Mouse (Mus musculus): ENCODE results near the gene Sapcd1. TPM values are rescaled to one million over a fixed set of nuclear protein-coding genes. Genes with fewer than 3 reads are reported as not detected.

Gene Sapcd1
- polyA plus RNA-seq, 1 experiment, result 0.14 TPM

DNA sequence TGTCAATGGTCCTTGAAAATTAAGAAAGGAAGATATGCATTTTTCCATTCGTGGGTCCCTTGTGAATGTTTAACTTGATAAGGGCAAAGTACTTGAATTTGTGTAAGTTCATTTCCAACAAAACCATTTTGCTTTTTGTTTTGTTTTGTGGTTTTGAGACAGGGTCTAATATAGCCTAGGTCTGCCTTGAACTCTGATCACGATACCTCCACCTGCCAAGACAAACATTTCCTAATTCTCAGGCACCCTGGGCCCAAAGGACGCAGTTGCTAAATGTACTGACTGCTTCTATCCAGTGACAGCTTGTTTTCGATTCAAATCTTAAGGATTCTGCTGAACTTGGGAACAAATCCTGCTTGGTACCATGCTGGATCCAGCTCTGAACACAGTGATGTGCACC is 48.2 kb downstream of the Sapcd1 start:
- Histone ChIP-seq H3K4me3 (no peak overlapping the region), H3K4me2 (ENCODE audit: low read depth) (no peak overlapping the region), H3K36me3 (ENCODE audit: control insufficient read depth, insufficient read depth) (no peaks in the 10 kb centered on the region), H3K79me2 (ENCODE audit: control insufficient read depth, insufficient read depth) (peaks cover 42% of the 10 kb centered on the region), H3K27me3 (ENCODE audit: control insufficient read depth, insufficient read depth, insufficient read length) (no peaks in the 10 kb centered on the region), H3ac (ENCODE audit: control insufficient read depth, insufficient read length) (no peak overlapping the region)
- TF ChIP-seq USF1 (IDR thresholded peaks at IDR 0.05; ENCODE audit: low read depth) (no peak), E2F4 (IDR thresholded peaks at IDR 0.05; ENCODE audit: insufficient read depth) (no peak), TCF12 (IDR thresholded peaks at IDR 0.05; ENCODE audit: insufficient read depth, poor library complexity, severe bottlenecking) (no peak), MYOG (IDR thresholded peaks at IDR 0.05; ENCODE audit: control insufficient read depth in 1 of 3, insufficient read depth in 1 of 3, insufficient read length in 2 of 3, low read depth in 2 of 3) (no peak), MYOD1 (IDR thresholded peaks at IDR 0.05; ENCODE audit: control insufficient read depth in 1 of 3, insufficient read length in 2 of 3, low read depth in 2 of 3) (no peak), SRF (IDR thresholded peaks at IDR 0.05; ENCODE audit: control insufficient read depth, insufficient read length, low read depth) (no peak), CEBPB (IDR thresholded peaks at IDR 0.05; ENCODE audit: insufficient read depth, poor library complexity, severe bottlenecking) (no peak), POLR2AphosphoS2 (IDR thresholded peaks at IDR 0.05; ENCODE audit: insufficient read length, low read depth) (no peak), REST (IDR thresholded peaks at IDR 0.05; ENCODE audit: insufficient read depth, insufficient read length) (no peak), POLR2A (IDR thresholded peaks at IDR 0.05; ENCODE audit: insufficient read length, low read depth) (no peak), TCF3 (IDR thresholded peaks at IDR 0.05; ENCODE audit: insufficient read length, low read depth) (no peak), MAX (IDR thresholded peaks at IDR 0.05; ENCODE audit: low read depth) (no peak)

DNA sequence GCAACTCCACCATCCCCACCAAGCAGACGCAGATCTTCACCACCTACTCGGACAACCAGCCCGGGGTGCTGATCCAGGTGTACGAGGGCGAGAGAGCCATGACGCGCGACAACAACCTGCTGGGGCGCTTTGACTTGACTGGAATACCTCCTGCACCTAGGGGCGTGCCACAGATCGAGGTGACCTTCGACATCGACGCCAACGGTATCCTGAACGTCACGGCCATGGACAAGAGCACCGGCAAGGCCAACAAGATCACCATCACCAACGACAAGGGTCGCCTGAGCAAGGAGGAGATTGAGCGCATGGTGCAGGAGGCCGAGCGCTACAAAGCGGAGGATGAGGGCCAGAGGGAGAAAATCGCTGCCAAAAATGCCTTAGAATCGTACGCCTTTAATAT is 49.6 kb downstream of the Sapcd1 start:
- no peaks in the 10 kb centered on the region for H3K36me3 ChIP-seq (ENCODE audit: control insufficient read depth, insufficient read depth)
- no peaks in the 10 kb centered on the region for H3K27me3 ChIP-seq (ENCODE audit: control insufficient read depth, insufficient read depth, insufficient read length)
- peaks cover 28% of the 10 kb centered on the region for H3K79me2 ChIP-seq (ENCODE audit: control insufficient read depth, insufficient read depth)
- TF ChIP-seq SRF (IDR thresholded peaks at IDR 0.05; ENCODE audit: control insufficient read depth, insufficient read length, low read depth), result no peak
- no peak for TF ChIP-seq REST (IDR thresholded peaks at IDR 0.05; ENCODE audit: insufficient read depth, insufficient read length)
- TF ChIP-seq E2F4 (IDR thresholded peaks at IDR 0.05; ENCODE audit: insufficient read depth), result no peak
- TF ChIP-seq POLR2A (IDR thresholded peaks at IDR 0.05; ENCODE audit: insufficient read length, low read depth), result no peak
- TF ChIP-seq USF1 (IDR thresholded peaks at IDR 0.05; ENCODE audit: low read depth), result no peak
- TF ChIP-seq MYOD1 (IDR thresholded peaks at IDR 0.05; ENCODE audit: control insufficient read depth in 1 of 3, insufficient read length in 2 of 3, low read depth in 2 of 3), result no peak
- no peak for TF ChIP-seq POLR2AphosphoS2 (IDR thresholded peaks at IDR 0.05; ENCODE audit: insufficient read length, low read depth)
- no peak for TF ChIP-seq TCF3 (IDR thresholded peaks at IDR 0.05; ENCODE audit: insufficient read length, low read depth)
- no peak overlapping the region for H3K4me3 ChIP-seq
- no peak overlapping the region for H3ac ChIP-seq (ENCODE audit: control insufficient read depth, insufficient read length)
- H3K4me2 ChIP-seq (ENCODE audit: low read depth), result no peak overlapping the region

DNA sequence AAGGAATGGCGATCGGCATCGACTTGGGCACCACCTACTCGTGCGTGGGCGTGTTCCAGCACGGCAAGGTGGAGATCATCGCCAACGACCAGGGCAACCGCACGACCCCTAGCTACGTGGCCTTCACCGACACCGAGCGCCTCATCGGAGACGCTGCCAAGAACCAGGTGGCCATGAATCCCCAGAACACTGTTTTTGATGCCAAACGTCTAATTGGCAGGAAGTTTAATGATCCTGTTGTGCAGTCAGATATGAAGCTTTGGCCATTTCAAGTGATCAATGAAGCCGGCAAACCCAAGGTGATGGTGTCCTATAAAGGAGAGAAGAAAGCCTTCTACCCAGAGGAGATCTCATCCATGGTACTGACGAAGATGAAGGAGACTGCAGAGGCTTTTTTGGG is 50.8 kb downstream of the Sapcd1 start:
- Histone ChIP-seq H3K4me3 (no peak overlapping the region), H3K27me3 (ENCODE audit: control insufficient read depth, insufficient read depth, insufficient read length) (no peaks in the 10 kb centered on the region), H3K79me2 (ENCODE audit: control insufficient read depth, insufficient read depth) (peaks cover 16% of the 10 kb centered on the region), H3K36me3 (ENCODE audit: control insufficient read depth, insufficient read depth) (no peaks in the 10 kb centered on the region), H3K4me2 (ENCODE audit: low read depth) (no peak overlapping the region), H3ac (ENCODE audit: control insufficient read depth, insufficient read length) (no peak overlapping the region)
- TF ChIP-seq MYOG (IDR thresholded peaks at IDR 0.05; ENCODE audit: control insufficient read depth in 1 of 3, insufficient read depth in 1 of 3, insufficient read length in 2 of 3, low read depth in 2 of 3), result no peak
- no peak for TF ChIP-seq E2F4 (IDR thresholded peaks at IDR 0.05; ENCODE audit: insufficient read depth)
- no peak for TF ChIP-seq MYOD1 (IDR thresholded peaks at IDR 0.05; ENCODE audit: control insufficient read depth in 1 of 3, insufficient read length in 2 of 3, low read depth in 2 of 3)
- no peak for TF ChIP-seq MAX (IDR thresholded peaks at IDR 0.05; ENCODE audit: low read depth)
- TF ChIP-seq USF1 (IDR thresholded peaks at IDR 0.05; ENCODE audit: low read depth), result no peak
- TF ChIP-seq CEBPB (IDR thresholded peaks at IDR 0.05; ENCODE audit: insufficient read depth, poor library complexity, severe bottlenecking), result no peak
- no peak for TF ChIP-seq TCF3 (IDR thresholded peaks at IDR 0.05; ENCODE audit: insufficient read length, low read depth)
- no peak for TF ChIP-seq POLR2A (IDR thresholded peaks at IDR 0.05; ENCODE audit: insufficient read length, low read depth)
- TF ChIP-seq TCF12 (IDR thresholded peaks at IDR 0.05; ENCODE audit: insufficient read depth, poor library complexity, severe bottlenecking), result no peak
- TF ChIP-seq REST (IDR thresholded peaks at IDR 0.05; ENCODE audit: insufficient read depth, insufficient read length), result no peak
- TF ChIP-seq SRF (IDR thresholded peaks at IDR 0.05; ENCODE audit: control insufficient read depth, insufficient read length, low read depth), result no peak
- TF ChIP-seq POLR2AphosphoS2 (IDR thresholded peaks at IDR 0.05; ENCODE audit: insufficient read length, low read depth), result no peak

Other genes with a start within 250 kb of the Sapcd1 start
- gene Cyp21a1, start 223.5 kb downstream of the Sapcd1 start, polyA plus RNA-seq (2012; fragmentation: generic; extraction: Trizol), result not detected
- gene Stk19, start 191.1 kb downstream of the Sapcd1 start, polyA plus RNA-seq (2012; fragmentation: generic; extraction: Trizol), result 29.9 TPM
- gene Dxo, start 191.0 kb downstream of the Sapcd1 start, polyA plus RNA-seq (2012; fragmentation: generic; extraction: Trizol), result 25.7 TPM
- gene Skiv2l, start 177.8 kb downstream of the Sapcd1 start, polyA plus RNA-seq (2012; fragmentation: generic; extraction: Trizol), result 38.4 TPM
- 60.0 TPM for gene Nelfe, start 177.6 kb downstream of the Sapcd1 start, polyA plus RNA-seq (2012; fragmentation: generic; extraction: Trizol)
- 0.37 TPM for gene Cfb, start 165.5 kb downstream of the Sapcd1 start, polyA plus RNA-seq (2012; fragmentation: generic; extraction: Trizol)
- 10.2 TPM for gene Zbtb12, start 148.5 kb downstream of the Sapcd1 start, polyA plus RNA-seq (2012; fragmentation: generic; extraction: Trizol)
- not detected for gene Gm20547, start 146.0 kb downstream of the Sapcd1 start, polyA plus RNA-seq (2012; fragmentation: generic; extraction: Trizol)
- gene C2, start 129.8 kb downstream of the Sapcd1 start, polyA plus RNA-seq (2012; fragmentation: generic; extraction: Trizol), result 0.43 TPM
- 94.5 TPM for gene Ehmt2, start 129.5 kb downstream of the Sapcd1 start, polyA plus RNA-seq (2012; fragmentation: generic; extraction: Trizol)
- 14.6 TPM for gene Slc44a4, start 113.5 kb downstream of the Sapcd1 start, polyA plus RNA-seq (2012; fragmentation: generic; extraction: Trizol)
- 30.1 TPM for gene Neu1, start 96.8 kb downstream of the Sapcd1 start, polyA plus RNA-seq (2012; fragmentation: generic; extraction: Trizol)
- 7.3 TPM for gene Hspa1b, start 68.8 kb downstream of the Sapcd1 start, polyA plus RNA-seq (2012; fragmentation: generic; extraction: Trizol)
- not detected for gene Gm20481, start 58.1 kb downstream of the Sapcd1 start, polyA plus RNA-seq (2012; fragmentation: generic; extraction: Trizol)
- gene Hspa1a, start 55.9 kb downstream of the Sapcd1 start, polyA plus RNA-seq (2012; fragmentation: generic; extraction: Trizol), result 1.8 TPM
- 1.3 TPM for gene Hspa1l, start 55.3 kb downstream of the Sapcd1 start, polyA plus RNA-seq (2012; fragmentation: generic; extraction: Trizol)
- 52.3 TPM for gene Lsm2, start 46.2 kb downstream of the Sapcd1 start, polyA plus RNA-seq (2012; fragmentation: generic; extraction: Trizol)
- 208 TPM for gene Vars, start 27.0 kb downstream of the Sapcd1 start, polyA plus RNA-seq (2012; fragmentation: generic; extraction: Trizol)
- gene Vwa7, start 11.4 kb downstream of the Sapcd1 start, polyA plus RNA-seq (2012; fragmentation: generic; extraction: Trizol), result 0.05 TPM
- gene Msh5, start 18.7 kb upstream of the Sapcd1 start, polyA plus RNA-seq (2012; fragmentation: generic; extraction: Trizol), result 2.1 TPM
- 412 TPM for gene Clic1, start 21.9 kb upstream of the Sapcd1 start, polyA plus RNA-seq (2012; fragmentation: generic; extraction: Trizol)
- 101 TPM for gene Ddah2, start 31.0 kb upstream of the Sapcd1 start, polyA plus RNA-seq (2012; fragmentation: generic; extraction: Trizol)
- 0.18 TPM for gene Ly6g6c, start 37.4 kb upstream of the Sapcd1 start, polyA plus RNA-seq (2012; fragmentation: generic; extraction: Trizol)
- gene Mpig6b, start 38.2 kb upstream of the Sapcd1 start, polyA plus RNA-seq (2012; fragmentation: generic; extraction: Trizol), result not detected
- not detected for gene Ly6g6e, start 48.9 kb upstream of the Sapcd1 start, polyA plus RNA-seq (2012; fragmentation: generic; extraction: Trizol)
- gene Ly6g6d, start 50.0 kb upstream of the Sapcd1 start, polyA plus RNA-seq (2012; fragmentation: generic; extraction: Trizol), result not detected
- gene Ly6g6f, start 57.6 kb upstream of the Sapcd1 start, polyA plus RNA-seq (2012; fragmentation: generic; extraction: Trizol), result not detected
- 64.7 TPM for gene Abhd16a, start 61.2 kb upstream of the Sapcd1 start, polyA plus RNA-seq (2012; fragmentation: generic; extraction: Trizol)
- gene Ly6g5c, start 80.3 kb upstream of the Sapcd1 start, polyA plus RNA-seq (2012; fragmentation: generic; extraction: Trizol), result not detected
- gene Ly6g5b, start 87.4 kb upstream of the Sapcd1 start, polyA plus RNA-seq (2012; fragmentation: generic; extraction: Trizol), result 0.11 TPM
- 17.4 TPM for gene Gpank1, start 93.4 kb upstream of the Sapcd1 start, polyA plus RNA-seq (2012; fragmentation: generic; extraction: Trizol)
- gene Csnk2b, start 94.0 kb upstream of the Sapcd1 start, polyA plus RNA-seq (2012; fragmentation: generic; extraction: Trizol), result 320 TPM
- gene D17H6S53E, start 98.4 kb upstream of the Sapcd1 start, polyA plus RNA-seq (2012; fragmentation: generic; extraction: Trizol), result 12.8 TPM
- 0.18 TPM for gene Apom, start 104.0 kb upstream of the Sapcd1 start, polyA plus RNA-seq (2012; fragmentation: generic; extraction: Trizol)
- gene Bag6, start 107.2 kb upstream of the Sapcd1 start, polyA plus RNA-seq (2012; fragmentation: generic; extraction: Trizol), result 271 TPM
- 153 TPM for gene Prrc2a, start 136.9 kb upstream of the Sapcd1 start, polyA plus RNA-seq (2012; fragmentation: generic; extraction: Trizol)
- not detected for gene Aif1, start 148.1 kb upstream of the Sapcd1 start, polyA plus RNA-seq (2012; fragmentation: generic; extraction: Trizol)
- 4.3 TPM for gene Lst1, start 160.4 kb upstream of the Sapcd1 start, polyA plus RNA-seq (2012; fragmentation: generic; extraction: Trizol)
- gene Ltb, start 166.4 kb upstream of the Sapcd1 start, polyA plus RNA-seq (2012; fragmentation: generic; extraction: Trizol), result 0.05 TPM
- 0.05 TPM for gene Tnf, start 174.0 kb upstream of the Sapcd1 start, polyA plus RNA-seq (2012; fragmentation: generic; extraction: Trizol)
- gene Lta, start 177.3 kb upstream of the Sapcd1 start, polyA plus RNA-seq (2012; fragmentation: generic; extraction: Trizol), result 0.26 TPM
- gene Gm16181, start 192.8 kb upstream of the Sapcd1 start, polyA plus RNA-seq (2012; fragmentation: generic; extraction: Trizol), result 0.18 TPM
- 2.0 TPM for gene Atp6v1g2, start 205.6 kb upstream of the Sapcd1 start, polyA plus RNA-seq (2012; fragmentation: generic; extraction: Trizol)
- gene Nfkbil1, start 207.8 kb upstream of the Sapcd1 start, polyA plus RNA-seq (2012; fragmentation: generic; extraction: Trizol), result 27.1 TPM
- gene Ddx39b, start 213.7 kb upstream of the Sapcd1 start, polyA plus RNA-seq (2012; fragmentation: generic; extraction: Trizol), result 268 TPM
- gene H2-D1, start 234.7 kb upstream of the Sapcd1 start, polyA plus RNA-seq (2012; fragmentation: generic; extraction: Trizol), result 38.3 TPM

Measured in myocyte (in vitro differentiated cells).